Mouse (Mus musculus): ENCODE results near the gene Med13l.

GRCm38 (mm10) chr5:118762499-118763185, 202.2 kb downstream of the Med13l start:
- TF ChIP-seq POLR2A (IDR thresholded peaks at IDR 0.05; ENCODE audit: extremely low read depth, insufficient read depth, low read length) (no peak), CTCF (IDR thresholded peaks at IDR 0.05; ENCODE audit: low read depth, low read length) (no peak)

Measured in liver, adult 2 months (tissue).